ENCODE assay signal across 21 mouse cellular contexts in the genomic region with DNA sequence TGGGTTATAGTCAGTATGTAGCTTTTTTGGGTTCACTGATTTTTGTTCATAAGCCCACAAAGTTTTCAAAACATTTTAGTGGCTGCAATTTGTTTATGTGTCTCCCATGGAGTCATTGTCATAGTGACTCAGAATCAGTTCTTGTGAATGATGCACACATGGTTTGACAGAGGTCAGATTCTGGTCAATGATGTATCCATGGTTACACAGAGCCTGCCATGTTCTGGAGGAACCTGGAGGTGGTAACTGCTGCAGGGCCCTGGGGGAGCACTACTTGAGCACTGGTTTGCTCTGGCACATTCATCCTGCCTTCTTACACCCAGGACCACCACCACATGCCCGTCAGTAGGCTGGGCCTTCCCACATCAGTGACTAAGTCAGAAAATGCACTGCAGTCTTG. TPM values are rescaled to one million over a fixed set of nuclear protein-coding genes. Genes with fewer than 3 reads are reported as not detected.
DNase-seq lines count a peak whose midpoint lies in the region; ATAC-seq lines count a peak whose summit lies in the region.
"Had no signal": no experiment of that assay in that cellular context is flagged by ENCODE, and none has a peak within 500 bp of the region (broad histone marks: within the 10 kb centered on the region; RNA-seq: fewer than 3 reads in every experiment).

No protein-coding gene starts in this region.

- no peaks in the 10 kb centered on the region for H3K4me1 ChIP-seq in neural tube, embryonic 11.5 days (ENCODE audit: control insufficient read depth, insufficient read depth, low read length)
- H3K4me1 ChIP-seq: embryonic facial prominence, embryonic 15.5 days; forebrain, embryonic 10.5 days; heart, embryonic 12.5 days; hindbrain, embryonic 15.5 days had no signal

- intact Hi-C loops in heart, postnatal 36 days (cut with DNase I) = no loop called here
- intact Hi-C loops in left cerebral cortex, postnatal 25 days (cut with DNase I) = no loop called here
- intact Hi-C loops in left cerebral cortex, postnatal 4 days (cut with DNase I) = no loop called here

- WGBS in neural tube, embryonic 11.5 days = 61% methylated on average over 1 of the region's 1 CpGs

- H3K27me3 ChIP-seq in neural tube, embryonic 11.5 days (ENCODE audit: control insufficient read depth, insufficient read depth, low read length) = no peaks in the 10 kb centered on the region
- H3K27me3 ChIP-seq: embryonic facial prominence, embryonic 15.5 days; heart, embryonic 12.5 days; hindbrain, embryonic 15.5 days had no signal

- H3K4me2 ChIP-seq in neural tube, embryonic 11.5 days (ENCODE audit: low read depth) = no peak overlapping the region
- H3K4me2 ChIP-seq: embryonic facial prominence, embryonic 15.5 days; heart, embryonic 12.5 days; hindbrain, embryonic 15.5 days had no signal

- H3K4me3 ChIP-seq in neural tube, embryonic 11.5 days (ENCODE audit: low read depth, low read length) = no peak overlapping the region
- H3K4me3 ChIP-seq: embryonic facial prominence, embryonic 15.5 days; erythroblast, embryonic 14.5 days; forebrain, embryonic 10.5 days; gastrocnemius, adult 2 months; heart, adult 2 months; heart, embryonic 12.5 days; hindbrain, embryonic 15.5 days had no signal

- H3K27ac ChIP-seq in neural tube, embryonic 11.5 days (ENCODE audit: low read depth, low read length) = no peak overlapping the region
- H3K27ac ChIP-seq: embryonic facial prominence, embryonic 15.5 days; forebrain, embryonic 10.5 days; gastrocnemius, adult 2 months; heart, adult 2 months; hindbrain, embryonic 15.5 days had no signal

- 0 out of 2 replicates have a peak, but pooled peaks have one; percentile 41 for ATAC-seq in neural tube, embryonic 11.5 days (ENCODE audit: insufficient read depth, low FRiP score, low TSS enrichment)
- ATAC-seq: activated CD4-positive, CD25-positive, alpha-beta regulatory T cell, adult 4 months; forebrain, embryonic 14.5 days had no signal

- H3K9me3 ChIP-seq in neural tube, embryonic 11.5 days (ENCODE audit: control insufficient read depth, low read length) = no peaks in the 10 kb centered on the region
- H3K9me3 ChIP-seq: embryonic facial prominence, embryonic 15.5 days; forebrain, embryonic 10.5 days; heart, embryonic 12.5 days; hindbrain, embryonic 15.5 days had no signal

- no peak overlapping the region for H3K9ac ChIP-seq in neural tube, embryonic 11.5 days (ENCODE audit: low read length)
- H3K9ac ChIP-seq: embryonic facial prominence, embryonic 15.5 days; heart, embryonic 12.5 days; hindbrain, embryonic 15.5 days had no signal

- peaks cover 14% of the 10 kb centered on the region for H3K36me3 ChIP-seq in neural tube, embryonic 11.5 days (ENCODE audit: control insufficient read depth, insufficient read depth, low read length)

- DNase-seq in heart, adult 11 months = peak; percentile 40
- no peak for DNase-seq in heart, postnatal 36 days
- DNase-seq in neural tube, embryonic 11.5 days (ENCODE audit: low spot score) = peak; percentile 17
- no peak for DNase-seq in neural tube, embryonic 10.5 days (ENCODE audit: extremely low spot score, low spot score)
- DNase-seq in embryo, embryonic 10.5 days (ENCODE audit: low spot score) = peak; percentile 38
- peak; percentile 46 for DNase-seq in retina, postnatal 1 day
- DNase-seq in left cerebral cortex, postnatal 25 days (ENCODE audit: low spot score in 2 of 2) = no peak
- DNase-seq in left cerebral cortex, postnatal 4 days = no peak
- DNase-seq: adrenal gland, postnatal 25 days; cerebellum, adult 2 months; cerebellum, postnatal 14 days; gastrocnemius, adult 2 months; heart, adult 2 months; kidney, adult 11 months had no signal

RNA-seq across cellular contexts. Expression of gene Naa35, which starts 19.5 kb away (rescaled TPM):
- 10 to 100 TPM; 86.6 to 99.5 TPM for total RNA-seq in heart, postnatal 36 days (2021)
- polyA plus RNA-seq in neural tube, embryonic 11.5 days (2014; fragmentation: Nextera tagmentation; extraction: Ambion mirVana) = 115 and 118 TPM in 2 replicates
- 10 to 100 TPM; 87.9 to 91.5 TPM for total RNA-seq in left cerebral cortex, postnatal 25 days (2021)
- total RNA-seq in left cerebral cortex, postnatal 4 days (2021) = 100 to 1,000 TPM; 129 to 143 TPM

RNA-seq across cellular contexts. Expression of gene Agtpbp1, which starts 19.5 kb away (rescaled TPM):
- 100 to 1,000 TPM; 171 to 184 TPM for total RNA-seq in heart, postnatal 36 days (2021)
- polyA plus RNA-seq in neural tube, embryonic 11.5 days (2014; fragmentation: Nextera tagmentation; extraction: Ambion mirVana) = 24.6 and 33.5 TPM in 2 replicates
- 100 to 1,000 TPM; 340 to 341 TPM for total RNA-seq in left cerebral cortex, postnatal 25 days (2021)
- 100 to 1,000 TPM; 329 to 336 TPM for total RNA-seq in left cerebral cortex, postnatal 4 days (2021)

Comparison
In these comparisons a context has a peak if more than half of its experiments do, and no peak if none do; other contexts are left out.
1. DNase-seq: peak in heart, adult 11 months (single experiment), neural tube, embryonic 11.5 days (single experiment), embryo, embryonic 10.5 days (single experiment) and retina, postnatal 1 day (single experiment); none in heart, postnatal 36 days (0 of 2), neural tube, embryonic 10.5 days (single experiment), left cerebral cortex, postnatal 25 days (0 of 2) and left cerebral cortex, postnatal 4 days (single experiment).